Mouse (Mus musculus): Measurements from ENCODE around the gene Teddm3.
"Not testable (repeated sequence)": the region's sequence is repeated elsewhere in the genome, so short reads cannot be mapped to it uniquely, and the experiment has no call there.

Teddm3 gene

DNA sequence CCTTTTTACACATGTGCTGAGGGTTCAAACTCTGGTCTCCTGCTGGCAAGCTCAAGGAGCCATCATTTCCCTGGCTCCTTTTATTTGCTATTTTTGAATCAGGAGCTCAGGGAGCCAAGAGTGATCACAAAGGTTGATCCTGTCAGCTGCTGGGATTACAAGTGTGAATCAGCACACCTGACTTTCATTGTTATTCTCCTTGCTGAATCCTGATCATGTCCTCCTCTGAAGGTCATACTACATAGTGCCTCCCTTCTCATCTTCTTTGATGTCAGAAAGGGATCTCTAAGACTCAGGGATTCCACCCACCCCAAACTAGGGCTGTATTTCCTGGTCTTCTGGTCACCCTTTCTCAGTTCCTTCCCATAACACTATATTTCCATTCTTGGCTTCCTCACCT is 3.9 kb downstream of the Teddm3 start:
- DNase-seq, result no peak

DNA sequence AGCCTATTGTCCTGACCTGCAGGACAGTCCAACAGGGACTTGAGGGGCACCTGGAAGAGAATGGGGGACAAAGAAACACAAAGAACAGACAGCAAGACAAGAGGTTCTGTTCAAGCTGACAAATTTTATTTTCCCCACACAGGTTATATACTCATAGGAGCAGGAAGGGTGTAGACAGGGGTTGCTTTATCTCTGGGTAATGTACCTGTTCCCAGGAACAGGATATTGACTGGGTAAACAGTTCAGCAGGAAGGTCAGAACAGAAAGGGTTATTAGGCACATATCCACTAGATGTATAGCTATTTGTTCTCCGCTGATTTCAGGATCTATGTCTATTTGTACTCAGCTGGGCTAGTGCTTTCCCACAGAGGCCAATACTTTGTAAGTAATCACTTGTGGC is 5.3 kb downstream of the Teddm3 start:
- DNase-seq, result not testable (repeated sequence)

DNA sequence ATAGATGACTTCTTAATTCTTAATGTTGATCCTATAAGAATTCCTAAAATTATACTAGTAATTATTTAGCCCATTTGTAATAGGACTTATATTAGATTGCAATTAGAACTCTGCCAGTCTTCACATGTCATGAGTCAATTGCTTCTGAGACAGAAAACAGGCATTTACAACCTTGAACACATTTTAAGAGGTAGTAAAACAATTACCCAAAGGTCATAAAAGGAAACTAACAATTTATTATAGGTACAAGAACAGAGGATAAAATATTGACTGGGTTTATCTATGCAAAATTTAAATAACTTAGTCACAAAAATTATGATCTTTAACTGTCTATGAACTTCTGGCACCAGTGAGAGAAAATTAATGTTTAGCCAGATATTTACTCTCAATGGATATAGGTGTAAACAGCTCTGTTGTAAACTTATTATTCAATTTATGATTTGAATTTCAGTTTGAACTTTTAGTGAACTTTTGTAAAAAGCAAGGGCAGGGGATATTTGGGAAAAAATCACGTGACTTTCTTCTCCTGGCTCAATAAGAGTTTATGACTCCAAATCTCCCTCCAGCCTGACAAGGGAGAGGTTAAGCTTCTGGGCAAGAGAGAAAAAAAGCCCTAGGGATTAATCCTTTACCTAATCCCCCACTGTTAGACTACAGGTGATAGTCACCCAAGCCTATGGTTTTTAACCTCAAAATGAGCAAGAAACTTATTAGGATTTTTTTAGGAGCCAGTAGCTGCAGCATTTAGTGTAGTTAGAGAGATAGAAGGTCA is 17.3 kb downstream of the Teddm3 start:
- no peak for DNase-seq

DNA sequence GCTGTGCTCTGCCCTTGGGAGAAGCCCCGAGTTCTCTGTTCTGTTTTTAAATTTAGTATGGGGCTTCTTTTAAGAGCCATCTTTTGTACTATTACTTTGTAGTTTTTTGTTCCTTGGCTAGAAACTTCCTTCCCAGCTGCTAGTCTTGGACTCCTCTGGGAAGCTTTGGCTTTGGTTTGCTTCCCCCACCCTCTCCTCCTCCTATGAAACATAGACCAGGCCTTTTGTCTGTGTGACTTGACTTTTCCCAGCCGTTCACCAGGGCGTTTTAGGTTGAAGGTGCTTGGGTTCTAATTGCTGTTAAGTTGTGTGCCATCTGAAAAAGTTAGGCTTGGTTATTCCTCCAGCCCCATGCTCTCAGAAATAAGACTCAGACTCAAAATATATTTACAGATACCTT is 26.1 kb downstream of the Teddm3 start:
- not testable (repeated sequence) for DNase-seq

DNA sequence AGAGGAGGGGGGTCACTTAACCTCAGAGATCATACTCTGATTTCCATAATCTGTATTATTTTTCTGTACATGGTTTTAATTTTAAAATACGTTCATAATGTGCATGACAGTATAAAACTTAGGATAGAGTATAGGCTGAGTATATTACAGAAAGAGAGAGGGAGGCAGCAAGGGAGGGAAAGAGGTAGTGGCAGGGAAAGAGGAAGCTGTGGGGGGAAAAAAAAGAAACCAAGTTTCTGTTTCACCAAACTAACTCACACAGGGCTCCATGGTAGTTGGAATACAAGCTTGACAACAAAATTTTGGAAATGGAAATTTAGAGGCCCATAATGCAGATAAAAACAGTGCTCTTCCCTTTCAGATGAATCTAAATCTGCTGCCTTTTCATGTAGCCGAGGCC is 31.0 kb downstream of the Teddm3 start:
- not testable (repeated sequence) for DNase-seq

DNA sequence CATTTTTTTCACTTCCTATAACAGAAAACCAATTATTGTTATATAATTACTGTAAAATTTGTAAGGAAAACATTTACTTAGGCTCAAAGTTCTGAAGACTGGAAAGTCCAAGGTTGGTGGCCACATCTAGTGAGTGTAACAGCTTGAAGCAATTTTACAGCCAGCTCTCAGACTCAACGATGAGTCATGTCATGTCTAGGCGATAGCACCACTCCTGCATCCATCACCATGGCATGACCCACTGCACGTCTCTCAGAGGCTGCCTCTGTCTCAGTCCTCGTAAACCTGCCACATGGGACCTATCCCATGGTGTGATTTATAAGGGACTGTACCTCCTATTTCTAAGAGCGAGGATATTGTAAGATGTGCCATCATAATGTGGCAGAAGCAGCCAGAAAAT is 37.7 kb downstream of the Teddm3 start:
- no peak for DNase-seq

DNA sequence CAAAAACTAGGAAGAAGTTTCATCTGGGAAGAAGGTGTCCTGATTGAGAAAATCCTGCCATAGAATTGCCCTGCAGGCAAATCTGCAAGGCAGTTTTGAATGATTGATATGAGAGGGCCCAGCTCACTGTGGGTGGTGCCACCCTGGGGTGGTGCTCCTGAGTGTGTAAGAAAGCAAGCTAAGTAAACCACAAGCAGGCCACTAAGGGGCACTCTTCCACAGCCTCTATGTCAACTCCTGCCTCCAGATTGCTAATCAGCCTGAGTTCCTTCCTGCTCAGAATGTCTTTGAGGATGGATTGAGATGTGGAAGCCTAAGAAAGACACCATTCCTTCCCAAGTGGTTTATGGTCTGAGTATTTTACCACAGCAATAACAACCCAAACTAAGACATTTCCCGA is 44.3 kb downstream of the Teddm3 start:
- DNase-seq, result no peak

Measured in thymus, adult 18-20 months (tissue).